Mouse (Mus musculus) spleen, adult 2 months (tissue): ENCODE data around the gene 3110009E18Rik.

ENCODE experiments used
- CTCF ChIP-seq: fragments of 200-500 bp; IDR thresholded peaks from 2 replicates; pipeline ENCODE4 v1.5.1; 2011; ENCODE audit warnings: mild to moderate bottlenecking, inconsistent platforms; ENCODE audit not compliant: insufficient read depth, insufficient read length, insufficient replicate concordance; ENCODE audit errors: extremely low read depth
- POLR2A ChIP-seq: fragments of 200-500 bp; IDR thresholded peaks from 2 replicates; pipeline ENCODE4 v1.6.1; 2011; ENCODE audit warnings: low read depth, low read length, inconsistent platforms

DNA sequence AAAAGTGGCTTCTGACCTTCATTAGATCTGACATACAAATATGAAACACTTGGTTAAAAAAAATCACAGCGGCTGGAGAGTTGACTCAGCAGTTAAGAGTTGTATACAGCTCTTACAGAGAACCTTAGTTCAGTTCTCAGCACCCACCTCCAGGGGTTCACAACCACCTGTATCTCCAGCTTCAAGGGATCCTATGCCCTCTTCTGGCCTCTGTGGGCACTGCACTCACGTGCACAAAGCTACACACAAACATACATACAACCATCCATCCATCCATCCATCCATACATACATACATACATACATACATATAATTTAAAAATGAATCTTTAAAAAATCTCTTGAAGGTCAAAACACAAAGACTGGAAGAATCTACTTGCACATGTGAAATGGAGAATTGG is 69.3 kb downstream of the 3110009E18Rik start:
- no peak for TF ChIP-seq POLR2A
- no peak for TF ChIP-seq CTCF
